14 mouse cellular contexts compared by ENCODE assay signal in genomic region chr19:25187681-25188080, GRCm38 (mm10). TPM values are rescaled to one million over a fixed set of nuclear protein-coding genes. Genes with fewer than 3 reads are reported as not detected.
DNase-seq lines count a peak whose midpoint lies in the region; ATAC-seq and TF ChIP-seq lines count a peak whose summit lies in the region.
"Had no signal": no experiment of that assay in that cellular context is flagged by ENCODE, and none has a peak within 500 bp of the region (broad histone marks: within the 10 kb centered on the region; RNA-seq: fewer than 3 reads in every experiment).

No protein-coding gene starts in this region.

- no peak overlapping the region for H3K27ac ChIP-seq in liver, adult 2 months (replicated peaks; ENCODE audit: insufficient read depth, low read depth, low read length)
- no peak overlapping the region for H3K27ac ChIP-seq in thymus, adult 2 months (ENCODE audit: control insufficient read depth, insufficient read depth, low read length)
- H3K27ac ChIP-seq: forebrain, embryonic 15.5 days; hindbrain, embryonic 13.5 days; liver, embryonic 12.5 days had no signal

- no peaks in the 10 kb centered on the region for H3K27me3 ChIP-seq in liver, adult 2 months (ENCODE audit: control insufficient read depth, insufficient read depth, low read length)
- no peaks in the 10 kb centered on the region for H3K27me3 ChIP-seq in thymus, adult 2 months (ENCODE audit: control insufficient read depth, insufficient read depth, low read length)
- H3K27me3 ChIP-seq: forebrain, embryonic 15.5 days; hindbrain, embryonic 13.5 days; liver, embryonic 12.5 days had no signal

- TF ChIP-seq CTCF in liver, adult 2 months (IDR thresholded peaks at IDR 0.05; ENCODE audit: low read depth, low read length): no peak
- no peak for TF ChIP-seq CTCF in thymus, adult 2 months (IDR thresholded peaks at IDR 0.05; ENCODE audit: borderline replicate concordance, control insufficient read depth, extremely low read depth, insufficient read depth, low read length, poor library complexity)

- no peak overlapping the region for H3K9ac ChIP-seq in liver, adult 2 months (ENCODE audit: low read depth, low read length)
- H3K9ac ChIP-seq: forebrain, embryonic 15.5 days; hindbrain, embryonic 13.5 days; liver, embryonic 12.5 days had no signal

- no peaks in the 10 kb centered on the region for H3K79me2 ChIP-seq in liver, adult 2 months (ENCODE audit: control insufficient read depth, insufficient read depth, low read length)

- H3K36me3 ChIP-seq in liver, adult 2 months (ENCODE audit: control insufficient read depth, insufficient read depth, low read length): peaks cover 54% of the 10 kb centered on the region
- peaks cover 100% of the 10 kb centered on the region for H3K36me3 ChIP-seq in thymus, adult 2 months (ENCODE audit: control insufficient read depth, insufficient read depth, low read length)
- H3K36me3 ChIP-seq: forebrain, embryonic 15.5 days; hindbrain, embryonic 13.5 days had no signal

- peak; percentile 15 for DNase-seq in liver, adult 2 months (ENCODE audit: extremely low read depth, low read depth, low spot score)
- DNase-seq in liver (no peak), ZHBTc4 (ENCODE audit: low read depth, low spot score) (peak; percentile 68)
- peak; percentile 63 for DNase-seq in kidney, adult 11 months
- peak; percentile 59 to 73 for DNase-seq in kidney, postnatal 4 days
- no peak for DNase-seq in thymus, adult 2 months
- DNase-seq in gastrocnemius, adult 8-10 months (ENCODE audit: low spot score in 2 of 2): no peak

- 88% methylated on average over 18 of the region's 18 CpGs for WGBS in liver, adult 2 months
- WGBS in thymus, adult 2 months: 93% methylated on average over 18 of the region's 18 CpGs

- TF ChIP-seq POLR2A in liver, adult 2 months (IDR thresholded peaks at IDR 0.05; ENCODE audit: extremely low read depth, insufficient read depth, low read length): no peak
- TF ChIP-seq POLR2A in thymus, adult 2 months (IDR thresholded peaks at IDR 0.05; ENCODE audit: control insufficient read depth, extremely low read depth, insufficient read depth, low read length, poor library complexity): no peak

- no peak overlapping the region for H3K4me3 ChIP-seq in liver, adult 2 months (ENCODE audit: insufficient read depth, low read depth, low read length)
- no peak overlapping the region for H3K4me3 ChIP-seq in thymus, adult 2 months (ENCODE audit: control insufficient read depth, insufficient read depth, low read length)
- H3K4me3 ChIP-seq: forebrain, embryonic 15.5 days; hindbrain, embryonic 13.5 days; liver, embryonic 12.5 days had no signal

- no peak for ATAC-seq in CD4-positive, CD25-positive, alpha-beta regulatory T cell, adult 4 months
- ATAC-seq: forebrain, embryonic 15.5 days; liver, embryonic 12.5 days had no signal

- no peaks in the 10 kb centered on the region for H3K4me1 ChIP-seq in liver, adult 2 months (ENCODE audit: control insufficient read depth, insufficient read depth, low read length)
- no peaks in the 10 kb centered on the region for H3K4me1 ChIP-seq in thymus, adult 2 months (replicated peaks; ENCODE audit: control insufficient read depth, insufficient read depth, low read length)
- H3K4me1 ChIP-seq: forebrain, embryonic 15.5 days; hindbrain, embryonic 13.5 days; liver, embryonic 12.5 days had no signal

RNA-seq across cellular contexts. Expression of gene Kank1, which starts 49.1 kb away (rescaled TPM):
- 33.6 and 37.7 TPM in 2 replicates for total RNA-seq in liver, adult 2 months (2014; rRNA removed)
- polyA plus RNA-seq in liver, adult 2 months (2012; rRNA removed): 31.7 and 32.5 TPM in 2 replicates
- not detected for polyA plus RNA-seq in CD4-positive, CD25-positive, alpha-beta regulatory T cell, adult 4 months (2017; shearing (Covaris generic))
- 9.6 and 13.6 TPM in 2 replicates for polyA plus RNA-seq in thymus, adult 2 months (2012; rRNA removed)
- 10 to 100 TPM; 21.4 to 27.9 (median 24.4) TPM for total RNA-seq in gastrocnemius, adult 8-10 months (2022)
- total RNA-seq: common myeloid progenitor, adult 5-6 weeks; granulocyte monocyte progenitor cell, adult 5-6 weeks; megakaryocyte-erythroid progenitor cell, adult 5-6 weeks had no signal

Comparison
In these comparisons a context has a peak if more than half of its experiments do, and no peak if none do; other contexts are left out.
1. DNase-seq: peak in liver, adult 2 months (single experiment), ZHBTc4 (single experiment), kidney, adult 11 months (single experiment) and kidney, postnatal 4 days (2 of 2); none in liver (single experiment), thymus, adult 2 months (single experiment) and gastrocnemius, adult 8-10 months (0 of 2).
2. RNA of gene Kank1, which starts 49.1 kb away (polyA plus RNA-seq): 31.7 to 32.5 TPM in liver, adult 2 months and 9.6 to 13.6 TPM in thymus, adult 2 months; not detected in CD4-positive, CD25-positive, alpha-beta regulatory T cell, adult 4 months; every median in the first group is over 10 times any median in the second.